Mouse (Mus musculus) large intestine, adult 2 months (tissue): ENCODE results near the gene Vps54. TPM values are rescaled to one million over a fixed set of nuclear protein-coding genes. Genes with fewer than 3 reads are reported as not detected.
"Not testable (repeated sequence)": the region's sequence is repeated elsewhere in the genome, so short reads cannot be mapped to it uniquely, and the experiment has no call there.

Experiments
- DNase-seq: peaks from one replicate; pipeline ENCODE4 v3.0.0-alpha.2; 2012; ENCODE audit warnings: low read depth, low spot score
- WGBS: fragments of 180-500 bp; shearing (Covaris S2); methylation state at CpG from one replicate; pipeline ENCODE4 v1.1.7; 2018; 5-methylcytosine and 5-hydroxymethylcytosine counted together
- polyA plus RNA-seq: library from polyadenylated mRNA; depleted of rRNA; stranded (reverse); fragments of >200 nt; gene quantifications from 2 replicates; pipeline ENCODE4 v1.2.3, GENCODE M21; 2012; rRNA removed

Vps54 gene
- 21.6 and 23.8 TPM in 2 replicates for polyA plus RNA-seq

DNA sequence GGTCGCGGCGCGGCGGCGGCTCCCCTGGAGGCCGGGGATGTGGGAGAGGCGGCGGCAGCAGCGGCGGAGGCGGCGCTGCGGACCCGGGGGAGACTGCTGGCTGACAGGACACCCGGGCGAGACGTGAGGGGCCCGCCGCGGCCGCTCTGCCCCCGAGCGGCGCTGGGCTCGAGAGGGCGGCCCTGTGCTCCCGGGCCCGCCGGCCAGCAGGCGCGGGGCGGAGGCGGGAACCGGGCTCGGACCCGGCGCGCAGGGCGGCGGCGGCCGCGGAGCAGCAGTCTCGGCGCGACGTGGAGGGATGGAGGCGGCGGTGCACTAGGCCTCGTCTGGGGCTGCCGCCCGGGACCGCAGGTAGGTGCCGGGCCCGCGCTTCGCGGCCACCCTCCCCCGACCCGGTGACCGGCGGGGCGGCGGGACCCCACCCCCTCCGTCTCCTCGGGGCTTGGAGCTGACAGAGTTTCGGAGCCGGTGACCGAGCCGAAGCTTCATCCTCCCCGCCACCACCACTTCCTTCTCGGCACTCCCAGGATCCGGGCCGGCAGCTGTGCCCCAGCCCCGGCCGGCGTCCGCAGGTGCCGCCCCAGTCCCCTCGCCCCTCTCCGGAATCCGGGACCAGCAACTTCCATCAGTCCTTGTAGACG is at the start of gene Vps54:
Gene Vps54 (plus strand): TSS at position 261 of the 641 bp plus-strand sequence.
- no peak for DNase-seq
- WGBS: under 1% methylated on average over 75 of the region's 84 CpGs

GRCm38 (mm10) chr11:21191821-21192220 is 47.3 kb upstream of the Vps54 start:
- not testable (repeated sequence) for DNase-seq
- 77% methylated on average over 8 of the region's 8 CpGs for WGBS

DNA sequence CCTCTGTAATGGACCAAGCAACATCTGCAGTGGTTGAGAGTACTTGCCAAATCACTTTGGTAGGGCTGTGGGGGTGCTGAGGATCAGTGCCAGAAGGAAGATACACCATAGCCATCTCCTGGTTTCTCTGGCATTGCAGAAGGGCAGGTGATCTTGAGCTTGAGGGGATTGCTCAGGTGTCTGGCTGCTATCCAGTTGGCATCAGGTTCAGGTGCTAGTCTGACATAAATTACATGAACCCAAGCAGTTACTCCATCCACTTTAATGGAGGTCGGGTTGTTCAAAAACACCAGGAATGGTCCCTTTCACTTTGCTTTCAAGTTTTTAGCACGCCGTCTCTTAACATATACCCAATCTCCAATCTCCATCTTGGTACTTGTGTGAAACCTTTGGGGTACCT is 44.2 kb upstream of the Vps54 start:
- 92% methylated on average over 3 of the region's 3 CpGs for WGBS
- DNase-seq: no peak

DNA sequence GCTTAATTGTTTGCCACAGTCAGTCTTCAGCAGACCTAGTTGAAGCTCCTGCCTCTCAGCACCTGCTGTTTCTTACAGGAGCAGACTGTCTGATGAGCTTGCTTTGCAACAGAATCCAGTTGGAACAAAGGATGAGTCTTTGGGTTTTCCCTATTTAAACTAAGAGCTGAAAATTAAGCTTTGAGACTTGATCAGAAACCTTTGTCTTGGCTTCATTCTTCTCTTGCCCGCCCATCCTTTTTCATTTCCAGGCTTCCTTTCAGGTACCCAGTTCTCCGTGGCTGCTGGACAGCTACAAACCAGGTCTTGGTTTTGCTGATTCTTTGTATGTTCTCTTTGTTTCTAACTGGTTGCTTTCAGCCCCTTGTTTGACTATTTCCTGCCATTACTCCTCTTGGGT is 30.0 kb upstream of the Vps54 start:
- WGBS: 85% methylated on average over 2 of the region's 2 CpGs
- DNase-seq: no peak

DNA sequence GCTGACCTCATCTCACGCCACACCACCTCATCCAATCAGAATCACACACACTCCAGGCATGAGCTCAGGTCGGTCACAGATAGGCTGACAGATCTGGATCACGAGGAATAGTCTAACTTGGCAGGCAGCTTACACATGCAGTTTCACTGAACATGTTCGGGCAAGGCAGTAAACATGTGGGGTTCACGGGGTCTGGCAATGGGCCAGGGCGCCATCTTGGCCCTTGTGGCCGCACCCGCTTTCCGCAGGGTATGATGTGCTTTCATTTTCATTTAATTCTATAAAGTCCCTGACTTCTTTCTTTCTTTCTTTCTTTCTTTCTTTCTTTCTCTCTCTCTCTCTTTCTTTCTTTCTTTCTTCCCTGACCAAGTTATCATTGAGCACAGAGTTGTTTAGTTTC is 29.4 kb upstream of the Vps54 start:
- DNase-seq: not testable (repeated sequence)
- WGBS: 84% methylated on average over 9 of the region's 9 CpGs

- 77% methylated on average over 3 of the region's 3 CpGs for WGBS
- DNase-seq: no peak
Observed at GRCm38 (mm10) chr11:21217419-21217818, 21.7 kb upstream of the Vps54 start.

- DNase-seq: no peak
- WGBS: 87% methylated on average over 2 of the region's 2 CpGs
Observed at GRCm38 (mm10) chr11:21219281-21219680, 19.8 kb upstream of the Vps54 start.

DNA sequence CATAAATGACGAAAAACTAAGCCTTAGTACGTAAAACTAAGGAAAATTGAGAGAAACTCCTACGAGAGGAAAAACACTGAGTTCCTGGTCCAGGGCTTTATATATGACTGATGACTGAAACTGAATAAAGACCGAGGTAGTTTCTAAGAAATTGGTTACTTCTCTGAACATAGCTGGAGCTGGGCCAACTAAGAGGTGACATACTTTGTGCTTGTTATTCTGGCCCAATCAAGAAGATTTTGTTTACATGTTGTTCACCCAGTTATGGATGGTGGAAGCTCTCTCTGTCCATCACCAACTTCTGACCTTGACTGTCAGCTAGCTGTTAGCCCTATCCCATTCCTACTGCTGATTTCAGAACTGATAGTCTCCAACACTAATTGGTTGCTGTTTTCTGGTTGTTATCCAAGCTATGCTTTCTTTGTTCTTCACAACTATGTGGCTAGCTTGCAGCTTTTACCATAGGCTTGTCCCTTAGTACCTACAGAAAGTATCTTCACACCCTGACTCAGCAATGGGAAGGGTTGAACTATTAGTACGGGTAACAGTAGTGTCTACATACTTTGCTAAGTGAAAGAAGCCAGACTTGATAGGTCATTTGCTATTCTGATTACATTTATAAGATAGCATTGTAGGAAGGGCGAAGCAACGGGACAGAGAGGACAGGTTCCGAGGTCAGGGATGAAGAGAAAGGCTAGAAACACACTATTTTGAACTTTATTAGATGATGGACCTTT is 19.1 kb upstream of the Vps54 start:
- 89% methylated on average over 8 of the region's 8 CpGs for WGBS
- DNase-seq: no peak

GRCm38 (mm10) chr11:21220754-21221153 is 18.3 kb upstream of the Vps54 start:
- no peak for DNase-seq
- 59% methylated on average over 2 of the region's 2 CpGs for WGBS

- no peak for DNase-seq
- WGBS: 79% methylated on average over 2 of the region's 2 CpGs
Observed at GRCm38 (mm10) chr11:21221396-21221795, 17.7 kb upstream of the Vps54 start.

- no peak for DNase-seq
- WGBS: 19% methylated on average over 4 of the region's 4 CpGs
Observed at GRCm38 (mm10) chr11:21222606-21223207, 16.4 kb upstream of the Vps54 start.

DNA sequence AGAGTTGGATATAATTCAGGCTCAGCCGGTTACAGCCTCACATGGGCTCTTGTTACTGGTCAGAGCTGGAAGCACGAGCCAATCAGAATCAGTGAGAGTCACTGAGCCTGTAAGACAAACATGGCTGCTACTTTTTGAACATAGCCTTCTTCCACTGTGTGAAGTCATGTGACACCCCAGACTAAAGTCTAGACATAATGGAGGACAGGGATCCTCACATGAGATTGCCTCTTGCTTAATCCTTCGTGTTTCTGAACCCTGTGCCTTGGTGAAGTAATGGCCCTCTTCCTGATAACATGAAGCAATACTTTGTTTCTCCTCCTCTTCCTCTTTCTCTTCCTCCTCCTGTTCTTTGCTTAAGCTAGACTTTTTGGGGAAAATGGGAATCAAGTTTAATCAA is 15.5 kb upstream of the Vps54 start:
- DNase-seq: no peak
- WGBS: 76% methylated on average over 3 of the region's 3 CpGs

- whole genome bisulfite sequencing: 80% methylated on average over 6 of the region's 6 CpGs
- DNase-seq: no peak
Observed at GRCm38 (mm10) chr11:21224041-21224440, 15.0 kb upstream of the Vps54 start.

DNA sequence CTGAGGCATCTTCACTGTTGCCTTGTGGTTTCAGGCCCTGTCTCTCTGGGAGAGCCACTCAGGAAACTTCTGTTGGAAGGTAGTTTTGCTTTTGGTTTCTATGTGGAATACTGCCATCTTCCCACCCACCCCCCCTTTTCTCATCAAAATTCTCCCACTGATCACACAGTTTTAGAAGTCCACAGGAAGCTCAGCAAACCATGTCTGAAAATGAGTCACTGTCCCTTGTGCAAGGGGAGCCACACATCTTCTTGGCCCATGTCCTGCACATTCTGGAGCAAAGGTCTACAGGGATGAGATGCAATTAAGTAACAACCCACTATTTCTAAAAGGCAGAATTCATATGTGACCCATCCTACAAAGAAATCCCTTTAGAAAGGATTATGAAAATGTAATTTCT is 14.6 kb upstream of the Vps54 start:
- no peak for DNase-seq

DNA sequence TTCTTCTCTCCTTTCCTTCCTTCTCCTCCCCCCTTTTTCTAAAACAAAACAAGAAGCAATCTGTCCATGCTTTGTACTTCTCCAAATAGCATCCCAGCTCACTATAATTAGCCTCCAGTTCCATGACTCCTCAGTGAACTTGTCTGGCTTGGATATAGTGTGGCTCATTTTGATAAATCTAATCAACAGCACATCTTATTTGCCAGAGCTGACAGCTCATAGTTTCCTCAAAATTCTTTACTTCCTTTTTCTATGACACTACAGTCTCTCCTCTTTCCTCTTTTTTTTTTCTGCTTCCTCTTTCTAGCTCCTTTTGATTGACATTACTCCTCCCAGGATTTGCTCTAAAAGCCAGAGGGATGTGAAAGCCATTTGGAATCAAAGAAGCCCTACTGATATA is 14.1 kb upstream of the Vps54 start:
- no peak for DNase-seq

DNA sequence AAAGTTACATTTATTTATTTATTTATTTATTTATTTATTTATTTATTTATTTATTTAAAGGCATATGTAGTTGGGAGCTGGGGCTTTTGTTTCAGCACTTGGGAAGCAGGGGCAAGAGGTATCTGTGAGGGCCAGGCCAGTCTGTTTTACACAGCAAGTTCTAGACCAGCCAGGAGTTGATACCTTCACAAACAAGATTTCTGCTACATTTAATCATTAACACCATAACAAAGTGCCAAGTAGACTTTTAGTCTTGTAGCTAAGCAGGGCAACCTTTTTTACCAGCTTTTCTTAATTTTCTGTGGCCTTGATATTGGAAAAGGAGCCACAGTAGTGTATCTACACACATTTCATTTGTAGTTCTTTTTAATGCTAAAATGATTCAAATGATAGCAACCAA is 3.7 kb upstream of the Vps54 start:
- no peak for DNase-seq

DNA sequence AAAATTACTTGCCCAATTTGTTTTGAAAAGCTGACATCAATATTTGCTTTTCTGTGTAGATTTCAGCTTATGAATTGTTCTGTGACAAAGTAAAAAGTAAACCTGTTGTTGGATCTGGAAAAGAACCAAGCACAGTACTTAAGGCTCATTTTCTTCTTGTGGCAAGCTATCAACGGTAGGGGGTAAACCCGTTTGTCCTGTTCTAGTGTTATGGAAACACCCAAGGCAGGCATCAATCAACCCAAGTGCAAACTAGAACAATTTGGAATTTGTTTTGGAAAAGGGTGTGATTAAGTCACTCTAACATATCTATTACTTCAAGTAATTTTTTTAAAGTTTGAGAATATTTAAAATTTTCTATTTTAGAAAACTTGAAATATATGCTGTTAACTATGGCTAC is 3.3 kb upstream of the Vps54 start:
- 23% methylated on average over 2 of the region's 2 CpGs for WGBS
- no peak for DNase-seq

DNA sequence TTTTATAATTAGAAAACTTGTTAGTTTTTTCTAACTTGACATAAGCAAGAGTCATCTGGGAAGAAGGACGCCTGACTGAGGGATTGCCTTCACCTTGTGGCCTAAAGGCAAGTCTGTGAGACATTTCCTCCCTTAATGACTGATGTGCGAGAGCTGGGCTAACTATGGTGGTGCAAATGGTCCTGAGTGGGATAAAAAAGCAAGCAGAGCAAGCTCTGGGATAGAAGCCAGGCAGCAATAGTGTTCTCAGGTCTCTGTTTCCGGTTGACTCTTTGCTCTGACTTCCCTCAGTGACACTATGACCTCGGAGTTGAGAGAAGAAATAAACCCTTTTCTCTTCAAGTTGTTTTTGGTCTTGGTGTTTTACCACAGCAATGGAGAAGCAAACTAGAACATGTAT is 2.1 kb upstream of the Vps54 start:
- WGBS: 48% methylated on average over 4 of the region's 4 CpGs
- DNase-seq: no peak

GRCm38 (mm10) chr11:21237474-21238278 is 1.4 kb upstream of the Vps54 start:
- no peak for DNase-seq
- 94% methylated on average over 2 of the region's 2 CpGs for WGBS

DNA sequence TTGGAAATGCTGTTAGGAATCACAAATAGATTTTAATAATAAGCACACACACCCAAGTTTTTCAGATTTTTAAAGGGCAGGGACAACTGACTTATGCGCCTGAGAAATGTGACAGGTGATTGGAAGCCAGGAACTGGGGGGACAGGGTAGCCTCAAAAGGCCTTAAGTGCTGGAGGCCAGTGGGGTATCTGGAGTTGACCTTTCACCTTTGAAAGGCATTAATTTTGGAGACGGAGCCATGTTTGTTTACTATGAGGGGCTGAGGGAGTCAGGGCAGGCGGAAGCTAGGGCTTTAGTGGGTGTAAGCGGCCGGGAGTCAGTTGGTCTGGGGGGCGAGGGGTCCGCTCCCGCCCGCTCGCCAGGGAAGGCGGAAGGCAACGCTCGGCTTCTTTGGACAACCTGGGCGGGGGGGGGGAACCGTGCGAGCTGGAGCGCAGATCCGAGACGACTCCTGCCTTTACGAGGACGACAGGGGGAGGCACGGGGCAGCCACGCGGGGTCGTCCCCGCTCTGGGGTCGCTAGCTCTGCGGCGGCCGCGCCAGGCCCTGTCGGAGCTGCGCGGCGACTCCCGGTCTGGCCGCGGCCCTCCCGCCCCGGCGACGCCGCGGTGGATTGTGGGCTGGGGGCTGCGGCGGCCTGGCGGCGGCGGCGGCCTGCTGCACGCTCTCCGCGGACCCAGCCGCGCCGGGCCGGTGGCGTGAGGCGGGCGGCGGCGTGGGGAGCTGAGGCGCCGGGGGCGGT is 631 bp upstream of the Vps54 start:
- 1% methylated on average over 62 of the region's 65 CpGs for whole genome bisulfite sequencing
- no peak for DNase-seq
